Mouse (Mus musculus) cerebellum, adult 11-12 months (tissue): ENCODE data around the gene Itgae.

Experiments
- DNase-seq: peaks from one replicate; pipeline ENCODE4 v3.0.0; 2022

Gene Itgae

DNA sequence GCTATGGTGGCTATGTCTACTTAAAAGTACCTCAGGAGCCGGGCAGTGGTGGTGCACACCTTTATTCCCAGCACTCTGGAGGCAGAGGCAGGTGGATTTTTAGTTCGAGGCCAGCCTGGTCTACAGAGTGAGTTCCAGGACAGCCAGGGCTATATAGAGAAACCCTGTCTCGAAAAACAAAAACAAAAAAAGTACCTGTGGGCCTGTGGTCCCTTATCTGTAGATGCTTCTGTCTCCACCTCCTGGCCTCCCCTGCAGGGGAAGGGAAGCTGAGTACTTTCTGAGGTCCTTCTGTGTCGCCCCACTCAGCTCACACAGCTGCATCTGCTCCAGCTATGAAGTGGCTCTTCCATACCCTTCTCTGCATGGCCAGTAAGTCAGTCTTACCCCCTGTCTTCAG is at the start of gene Itgae:
TSS of gene Itgae (plus strand) at position 301 of the 400 bp plus-strand sequence.
- DNase-seq = no peak

DNA sequence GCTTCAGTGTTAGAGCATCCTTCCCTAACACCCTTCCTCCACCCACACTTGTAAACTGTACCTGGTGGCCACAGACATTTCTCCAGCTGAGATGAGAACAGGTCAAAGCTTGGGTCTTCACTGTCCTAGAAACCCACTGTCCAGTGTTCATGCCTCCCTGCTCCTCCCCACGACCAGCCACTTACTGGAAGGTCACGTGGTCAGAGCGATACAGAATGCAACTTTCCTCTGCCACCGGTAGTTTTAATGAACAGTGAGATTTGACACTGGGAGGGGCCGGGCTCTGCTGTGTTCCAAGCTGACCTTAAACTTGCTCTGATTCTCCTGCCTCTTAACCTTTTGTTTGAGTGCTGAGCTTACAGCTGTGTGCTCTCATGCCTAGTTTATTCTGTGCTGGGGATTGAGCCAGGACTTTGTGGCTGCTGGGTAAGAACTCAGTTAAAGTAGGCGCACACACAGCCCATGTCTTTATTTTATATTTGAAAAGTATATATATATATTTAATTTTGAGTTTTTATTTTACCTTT is 46.1 kb upstream of the Itgae start:
- peak; percentile 7 for DNase-seq

DNA sequence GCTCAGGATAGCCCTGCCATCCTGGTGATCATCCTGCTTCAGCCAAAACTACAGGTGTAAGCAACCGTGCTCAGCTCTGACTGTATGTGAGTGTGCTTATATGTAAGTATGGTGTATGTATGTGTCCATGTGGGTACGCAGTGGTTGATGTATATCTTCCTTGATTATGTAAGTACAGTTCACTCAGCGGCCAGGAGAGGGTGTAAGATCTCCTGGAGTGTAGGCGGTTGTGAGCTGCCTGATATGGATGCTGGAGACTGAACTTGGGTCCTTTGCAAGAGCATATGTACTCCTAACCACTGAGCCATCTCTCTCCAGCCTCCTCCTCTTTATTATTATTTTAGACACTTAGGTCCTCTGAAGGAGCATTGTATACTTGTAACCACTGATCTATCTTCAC is 45.6 kb upstream of the Itgae start:
- no peak for DNase-seq

DNA sequence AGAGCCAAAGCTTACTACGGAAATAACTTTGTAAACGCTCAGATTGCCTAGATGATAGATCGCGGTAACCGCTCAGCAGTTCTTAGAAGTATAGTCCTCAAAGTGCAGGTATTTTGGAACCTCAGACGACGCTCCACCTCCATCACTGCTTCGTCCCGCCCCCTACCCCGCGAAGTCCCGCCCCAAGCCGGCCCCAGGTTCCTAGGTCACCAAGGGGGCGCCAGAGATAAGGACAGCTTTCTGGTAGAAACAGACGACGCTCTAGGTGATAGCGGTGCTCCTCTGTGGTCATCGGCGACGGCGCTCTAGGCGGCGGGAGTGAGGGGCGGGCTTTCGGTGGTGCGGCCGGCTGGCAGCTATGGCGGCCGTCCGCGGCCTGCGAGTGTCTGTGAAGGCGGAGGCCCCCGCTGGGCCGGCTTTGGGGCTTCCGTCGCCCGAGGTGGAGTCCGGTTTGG is 42.8 kb upstream of the Itgae start, which contains the start of gene Ncbp3:
TSS of gene Ncbp3 (plus strand) at position 242 of the 455 bp plus-strand sequence.
- peak; percentile 95 for DNase-seq

DNA sequence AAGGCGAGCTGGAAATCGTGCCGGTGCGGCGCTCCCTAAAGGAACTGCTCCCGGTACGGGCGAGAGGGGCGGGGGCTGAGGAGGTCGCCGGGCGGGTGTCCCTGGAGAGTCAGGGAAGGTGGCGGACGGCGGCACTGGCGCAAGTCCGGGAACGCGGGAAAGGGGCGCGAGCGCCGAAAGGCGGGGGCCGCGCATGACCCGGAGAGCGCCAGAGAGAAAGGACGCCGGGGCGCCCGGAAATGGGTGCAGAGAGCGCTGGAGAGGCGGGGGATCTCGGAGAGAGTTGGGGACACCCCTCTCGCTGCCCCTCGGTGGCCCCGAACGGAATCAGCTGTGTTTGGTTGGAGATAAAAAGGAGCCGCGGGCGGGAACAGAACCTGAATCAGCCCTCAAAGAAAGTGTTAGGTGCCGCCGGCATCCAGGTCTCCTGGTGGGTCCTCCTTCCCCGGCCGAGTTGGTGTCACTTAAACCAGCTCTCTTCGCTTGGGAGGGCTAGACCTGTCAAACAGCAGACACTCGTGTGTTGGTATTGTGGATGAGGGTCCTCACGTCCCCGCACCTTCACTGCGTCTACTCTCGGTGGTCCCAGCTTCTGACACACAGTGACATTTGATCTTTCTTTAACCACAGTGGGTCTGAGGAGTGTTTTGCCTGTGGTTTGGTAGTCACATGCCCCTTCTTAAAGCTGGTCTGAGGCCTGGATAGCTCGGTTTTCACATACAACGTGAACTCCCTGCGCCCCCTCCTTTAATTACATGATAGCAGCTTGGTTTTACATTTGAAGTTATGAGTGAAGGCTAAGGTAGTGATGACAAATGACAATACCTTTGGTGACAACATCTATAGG is 42.1 kb upstream of the Itgae start:
- DNase-seq = no peak

DNA sequence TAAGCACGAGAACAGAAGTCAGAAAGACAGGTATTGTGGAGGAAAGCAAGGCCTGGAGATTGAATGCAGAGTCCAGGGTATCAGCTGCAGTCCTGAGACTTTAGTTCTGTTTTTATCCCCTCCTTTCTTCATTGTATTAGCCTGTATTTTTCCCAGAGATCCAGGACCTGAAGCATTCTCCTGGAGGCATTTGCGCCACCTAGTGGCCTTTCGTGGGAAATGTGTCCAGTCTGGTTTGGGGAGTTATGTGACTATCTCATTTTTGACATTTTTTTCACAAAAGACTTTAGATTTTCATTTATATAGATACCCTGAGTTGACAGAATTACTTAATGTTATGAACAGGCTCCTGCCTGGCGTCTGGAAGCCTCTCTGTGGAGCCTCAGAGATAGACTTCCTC is 41.0 kb upstream of the Itgae start:
- DNase-seq = peak; percentile 60

DNA sequence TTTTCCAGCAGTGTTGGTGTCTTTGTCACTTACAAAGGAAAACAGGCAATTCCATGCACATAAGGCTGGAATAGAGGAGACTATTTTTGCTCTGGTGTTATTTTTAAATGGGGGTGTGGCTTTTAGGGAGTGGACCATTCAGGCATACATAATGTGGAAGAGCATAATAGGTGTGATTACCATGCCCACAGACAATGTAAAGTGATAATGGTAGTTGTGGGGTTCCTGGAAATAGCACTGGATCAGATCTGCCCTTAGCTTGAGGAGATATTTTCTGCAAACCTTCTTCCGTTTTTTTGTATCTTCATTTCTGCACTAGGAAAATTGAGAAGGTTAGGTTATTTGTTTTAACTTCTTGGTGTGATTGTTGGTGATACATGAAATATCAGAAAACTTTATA is 37.6 kb upstream of the Itgae start:
- no peak for DNase-seq

DNA sequence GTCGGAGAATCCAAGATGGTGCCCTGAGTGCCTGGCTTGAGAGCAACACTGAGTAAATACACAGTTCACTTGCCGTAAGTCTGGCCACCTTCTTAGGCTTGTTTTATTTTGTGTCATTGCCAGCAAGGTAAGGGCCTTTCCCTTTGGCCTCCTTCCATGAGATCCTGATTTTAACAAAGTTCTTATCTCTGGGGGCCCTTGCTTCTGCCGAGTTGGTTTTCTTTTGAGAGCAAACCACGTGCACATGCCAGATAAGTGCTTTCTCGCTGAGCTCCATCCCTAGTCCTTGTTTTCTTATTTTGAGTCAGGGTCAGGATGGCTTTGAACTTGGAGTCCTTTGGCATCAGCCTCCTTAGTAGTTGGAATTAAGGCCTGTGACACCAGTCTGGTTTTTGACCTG is 32.7 kb upstream of the Itgae start:
- no peak for DNase-seq

DNA sequence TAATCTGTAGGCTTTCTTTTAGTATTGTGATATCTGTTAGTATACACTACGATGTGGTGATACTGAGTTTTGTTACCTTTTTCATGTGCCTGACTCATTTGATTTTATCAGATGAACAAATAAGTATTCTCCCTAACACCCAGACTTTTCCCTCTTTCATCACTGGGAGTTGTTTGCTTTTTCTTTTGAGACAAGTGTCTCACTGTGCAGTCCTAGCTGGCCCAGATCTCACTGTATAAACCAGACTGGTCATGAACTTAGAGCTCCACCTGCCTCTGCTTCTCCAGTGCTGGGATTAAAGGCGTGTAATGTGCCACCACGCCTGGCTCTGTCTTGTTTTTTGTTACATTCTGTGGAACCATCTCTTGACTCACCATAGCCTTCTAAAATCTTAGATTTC is 30.8 kb upstream of the Itgae start:
- no peak for DNase-seq

DNA sequence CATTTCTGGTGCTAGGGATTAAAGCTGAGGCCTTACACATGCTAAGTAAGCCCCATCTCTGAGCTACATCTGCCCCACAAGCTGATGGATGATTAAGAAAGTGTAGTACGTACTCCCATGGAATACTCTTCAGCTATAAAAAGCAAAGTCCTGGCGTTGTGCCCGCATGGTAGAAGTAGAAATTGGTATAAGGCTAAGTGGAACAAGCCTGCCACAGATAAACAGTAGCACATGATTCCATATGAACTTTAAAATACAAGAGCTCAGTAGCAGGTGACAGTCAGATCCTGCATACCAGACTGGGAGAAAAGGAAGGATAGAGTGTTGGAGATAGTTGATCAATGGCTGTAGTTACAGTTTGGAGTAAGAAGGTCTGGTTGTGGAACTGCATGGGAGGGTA is 29.0 kb upstream of the Itgae start:
- DNase-seq = no peak

DNA sequence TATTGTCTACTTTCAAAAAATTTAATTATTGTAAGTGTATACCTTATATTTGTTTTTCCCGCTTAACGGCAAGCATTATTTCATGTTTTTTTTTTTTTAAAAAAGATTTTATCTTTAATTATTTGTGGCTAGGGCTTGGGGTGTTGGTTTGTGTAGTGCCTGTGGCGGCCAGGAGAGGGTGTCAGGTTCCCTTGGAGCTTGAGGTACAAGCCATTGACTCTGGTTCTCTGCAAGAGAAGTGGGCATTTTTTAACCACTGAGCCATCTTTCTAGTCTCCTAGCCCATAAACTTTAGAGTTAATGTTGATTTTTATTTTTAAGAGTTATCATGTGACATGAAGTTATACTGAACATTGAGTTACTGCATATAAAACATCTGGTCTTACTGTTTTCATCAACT is 18.5 kb upstream of the Itgae start:
- no peak for DNase-seq

DNA sequence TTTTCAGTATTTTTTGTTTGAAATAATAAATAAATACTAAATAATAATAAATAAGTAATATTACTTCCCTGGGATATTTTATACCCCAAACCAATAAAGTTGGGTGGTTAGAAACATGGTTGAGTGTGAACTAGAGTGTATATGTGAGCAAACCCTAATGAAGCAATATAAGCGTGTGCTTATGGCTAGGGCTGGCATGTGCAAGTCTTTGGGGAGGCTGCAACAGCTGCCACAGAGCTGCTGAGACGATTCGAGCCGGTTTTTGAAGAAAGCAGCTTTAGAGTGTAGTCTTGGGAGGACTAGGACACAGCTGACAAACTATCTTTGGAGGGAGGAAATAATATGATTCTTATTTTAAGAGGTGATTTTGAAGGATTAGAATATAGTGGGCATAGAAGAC is 14.1 kb upstream of the Itgae start:
- DNase-seq = no peak

DNA sequence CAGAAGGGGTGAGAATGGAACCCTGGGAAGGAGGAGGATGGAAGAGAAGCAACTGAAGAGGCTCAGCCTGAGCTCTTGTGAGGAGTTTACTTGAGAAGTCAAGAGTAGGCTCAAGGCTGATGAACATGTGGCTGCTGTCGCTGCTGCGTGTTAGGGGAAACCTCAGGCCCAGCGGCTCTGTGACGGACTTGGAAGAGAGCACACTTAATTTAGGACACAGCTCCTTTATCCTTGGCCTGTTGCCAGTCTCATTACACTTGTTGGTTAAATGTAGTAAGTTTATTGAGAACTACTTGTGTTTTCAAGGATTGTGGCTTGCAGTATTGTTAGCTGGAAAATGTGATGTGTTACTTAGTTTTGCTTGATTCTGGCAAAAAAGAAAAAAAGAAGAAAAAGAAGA is 13.7 kb upstream of the Itgae start:
- no peak for DNase-seq

DNA sequence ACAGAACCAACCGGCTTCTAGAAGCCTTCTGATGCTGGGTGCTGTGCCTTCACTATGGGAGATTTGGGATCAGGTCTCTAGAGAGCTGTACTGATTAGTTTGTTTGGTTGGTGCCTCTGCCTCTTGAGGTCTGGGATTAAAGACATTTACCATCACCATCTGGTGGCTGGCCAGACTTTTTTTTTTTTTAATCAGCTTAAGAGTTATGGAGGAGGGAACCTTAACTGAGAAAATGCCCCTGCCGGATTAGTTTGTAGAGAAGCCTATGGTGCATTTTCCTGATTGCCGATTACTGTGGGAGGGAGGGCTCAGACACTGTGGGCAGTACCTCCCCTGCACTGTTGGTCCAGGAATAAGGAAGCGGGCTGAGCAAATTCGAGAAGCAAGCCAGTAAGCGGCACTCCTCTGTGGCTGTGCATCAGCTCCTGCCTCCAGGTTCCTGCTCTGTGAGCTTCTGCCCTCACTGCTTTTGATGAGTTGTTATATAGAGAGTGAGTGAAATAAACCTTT is 13.1 kb upstream of the Itgae start:
- no peak for DNase-seq

DNA sequence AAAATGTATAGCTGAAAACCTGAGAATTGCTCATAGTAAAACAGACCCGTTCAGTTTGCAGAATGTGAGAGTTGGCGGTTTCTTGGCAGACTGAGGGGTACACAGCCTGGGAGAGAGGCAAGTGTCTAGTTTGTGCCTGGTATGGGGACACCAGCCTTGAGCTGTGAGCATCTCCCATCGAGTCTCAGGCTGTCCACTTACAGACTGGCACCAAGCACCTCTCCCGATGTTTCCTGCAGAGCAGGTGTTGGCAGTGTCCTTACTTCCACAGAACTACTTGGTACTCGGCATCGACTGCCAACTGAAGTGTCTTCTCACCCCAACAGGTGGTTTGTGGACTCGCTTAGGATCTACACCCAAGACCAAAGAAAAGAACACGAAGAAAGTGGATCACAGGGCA is 11.8 kb upstream of the Itgae start:
- no peak for DNase-seq

DNA sequence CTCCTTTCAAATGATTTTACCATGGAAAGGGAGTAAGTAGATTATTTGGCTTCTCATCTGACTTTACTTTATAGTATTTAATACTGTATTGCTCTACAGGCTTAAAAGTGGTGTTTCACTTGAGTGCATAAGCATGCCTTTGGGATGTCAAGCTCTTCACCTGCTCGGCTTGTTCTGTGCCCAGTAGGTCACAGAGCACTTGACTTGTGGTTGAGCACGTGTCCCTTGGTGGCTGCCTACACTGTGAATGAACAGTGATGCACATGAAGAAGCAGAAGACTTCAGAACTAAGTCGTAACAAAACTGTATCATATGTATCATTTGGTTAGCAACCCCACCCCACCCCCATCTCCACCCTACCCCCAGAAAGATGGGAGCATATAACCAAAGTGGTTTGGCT is 10.1 kb upstream of the Itgae start:
- no peak for DNase-seq

DNA sequence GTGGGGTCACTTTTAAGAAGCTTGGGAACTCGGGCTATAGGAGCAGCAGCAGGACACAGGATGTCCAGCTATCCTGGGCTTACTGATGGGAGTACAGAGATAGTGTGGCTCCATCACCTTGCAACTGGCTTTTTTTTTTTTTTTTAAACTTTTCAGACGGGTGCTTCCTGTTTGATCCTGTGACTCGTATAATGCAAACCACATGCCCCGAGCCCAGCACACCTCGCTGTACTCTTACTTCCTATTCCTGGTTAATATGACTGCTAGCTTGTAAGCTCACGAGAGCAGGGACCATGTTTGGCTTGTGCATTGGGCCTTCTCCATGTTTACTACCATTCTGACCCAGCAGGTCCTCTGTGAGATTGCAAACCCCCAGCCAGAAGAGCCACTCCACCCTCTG is 6.1 kb upstream of the Itgae start:
- no peak for DNase-seq

DNA sequence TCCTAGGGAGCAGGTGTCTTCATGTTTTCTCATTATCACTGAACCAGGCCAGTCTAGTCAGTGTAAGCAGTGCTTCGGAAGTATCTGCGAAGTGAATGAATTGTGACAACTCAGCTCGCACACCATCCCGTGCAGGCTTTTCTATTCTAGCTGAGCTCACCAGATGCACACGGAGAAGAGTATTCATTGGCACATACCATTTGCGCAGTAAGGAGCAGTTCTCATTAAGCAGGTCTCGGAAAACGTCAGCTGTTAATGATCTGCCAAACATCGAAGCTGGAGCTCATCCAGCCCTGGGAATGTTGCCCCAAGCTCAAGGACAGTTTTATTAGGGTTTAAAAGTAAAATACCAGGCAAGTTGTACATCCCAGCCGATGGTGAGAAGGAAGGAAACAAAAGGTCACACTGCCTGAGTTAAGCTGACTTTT is 5.6 kb upstream of the Itgae start:
- DNase-seq = no peak

DNA sequence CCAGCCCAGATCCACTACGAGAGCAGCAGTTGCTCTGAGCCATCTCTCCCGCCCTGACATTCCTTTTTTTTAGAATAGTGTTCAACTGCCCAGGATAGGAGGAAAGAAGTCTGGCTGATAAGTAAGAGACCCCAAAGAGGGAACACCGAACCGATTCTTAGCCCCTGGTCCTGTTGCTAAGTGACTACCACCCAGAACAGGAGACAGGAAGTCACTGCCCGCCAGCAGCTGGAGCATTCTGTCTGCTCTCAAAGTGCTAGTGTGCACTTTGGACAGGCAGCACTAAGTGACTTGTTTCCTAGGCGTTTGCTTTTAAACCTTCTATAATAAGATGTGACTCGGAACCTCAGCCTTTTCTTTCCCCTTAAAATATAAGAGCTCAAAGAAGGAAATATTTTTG is 5.0 kb upstream of the Itgae start:
- no peak for DNase-seq

DNA sequence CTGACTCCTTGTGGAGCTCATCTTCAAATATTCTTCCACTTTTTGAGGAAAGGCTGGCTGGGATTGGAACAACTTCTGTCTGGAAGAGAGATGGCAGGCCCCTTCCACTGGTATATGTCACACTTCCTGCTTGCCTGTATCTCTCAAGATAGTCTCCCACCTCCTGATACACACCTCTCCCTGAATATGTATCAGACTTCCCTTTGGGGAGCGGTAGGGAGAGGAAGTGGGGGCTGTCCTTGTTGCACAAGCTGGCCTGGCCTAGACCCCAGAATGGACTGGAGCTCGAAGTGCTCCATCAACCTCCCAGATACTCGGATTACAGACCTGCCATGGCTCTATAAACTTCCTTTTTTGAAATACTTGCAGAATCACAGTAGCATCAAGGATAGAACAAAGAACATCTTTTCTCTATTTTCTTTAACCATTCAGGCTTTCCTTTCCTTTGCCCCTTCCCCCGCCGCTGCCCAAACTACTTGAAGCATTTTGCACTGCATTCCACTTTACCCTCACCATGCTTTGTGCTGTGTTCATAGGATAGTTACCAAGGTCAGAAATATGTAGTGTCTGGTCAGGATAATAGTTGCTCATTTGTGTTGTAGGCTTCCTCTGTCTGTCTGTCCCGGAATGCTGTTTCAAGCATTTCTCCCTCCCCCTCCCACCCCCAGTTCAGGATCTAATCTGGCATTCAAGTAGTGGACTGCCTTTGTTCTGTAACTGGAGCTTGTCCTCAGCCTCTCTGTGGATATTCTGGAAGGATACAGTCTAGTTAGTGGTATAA is 2.5 kb upstream of the Itgae start:
- no peak for DNase-seq

DNA sequence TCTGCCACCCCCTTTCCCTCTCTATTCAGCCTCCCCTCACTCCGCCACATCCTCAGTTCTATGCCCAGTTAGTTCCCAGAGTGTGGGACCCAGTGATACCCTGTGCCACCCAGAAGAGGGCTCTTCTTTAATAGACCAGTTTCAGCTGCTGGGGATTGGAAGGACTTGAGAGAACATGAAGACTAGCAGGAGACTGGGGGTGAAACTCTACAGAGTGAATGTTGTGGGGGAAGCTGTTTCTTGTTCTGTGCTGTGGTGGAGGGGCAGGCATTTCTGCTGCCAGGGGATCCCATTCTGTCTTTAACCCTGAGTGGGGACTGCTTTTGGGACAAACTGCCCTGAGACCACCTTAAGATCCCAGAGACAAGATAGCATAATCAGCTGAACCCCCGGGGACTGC is 443 bp downstream of the Itgae start:
- no peak for DNase-seq

DNA sequence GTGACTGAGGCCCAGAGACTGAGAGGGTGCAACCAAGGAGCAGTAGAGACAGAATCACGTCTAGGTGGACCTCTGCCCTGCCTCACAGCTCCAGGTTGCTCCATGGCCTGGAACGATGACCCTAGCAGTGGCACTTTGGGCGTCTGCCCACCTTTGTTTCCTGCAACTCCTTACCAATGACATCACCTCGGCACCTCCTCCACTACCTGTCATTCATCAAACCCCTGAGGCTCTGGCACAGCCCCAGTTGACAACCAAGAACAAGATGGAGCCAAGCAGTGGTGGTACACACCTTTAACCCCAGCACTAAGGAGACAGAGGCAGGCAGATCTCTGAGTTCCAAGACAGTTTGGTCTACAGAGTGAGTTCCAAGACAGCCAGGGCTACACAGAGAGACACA is 1.7 kb downstream of the Itgae start:
- DNase-seq = no peak

DNA sequence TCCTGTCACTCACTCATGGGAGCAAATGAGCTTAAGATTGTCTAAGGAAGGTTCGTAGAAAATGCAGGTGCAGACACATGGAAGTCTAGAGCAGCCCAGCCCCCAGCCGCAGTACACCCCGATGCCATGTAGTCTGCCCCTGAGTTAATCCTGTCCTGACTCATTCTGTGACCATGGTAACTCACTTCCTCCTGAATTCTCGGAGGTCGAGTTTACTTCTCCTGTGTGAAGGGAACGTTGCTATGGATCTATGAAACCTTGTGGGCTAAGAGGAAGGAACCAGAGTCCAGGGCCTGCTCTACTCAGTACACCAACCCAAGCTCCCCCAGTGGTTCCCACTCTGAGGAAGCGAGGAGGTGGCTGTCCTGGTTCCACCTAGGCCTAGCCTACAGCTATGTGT is 2.5 kb downstream of the Itgae start:
- no peak for DNase-seq
